Mouse (Mus musculus): ENCODE results near the gene Nqo1.

DNA sequence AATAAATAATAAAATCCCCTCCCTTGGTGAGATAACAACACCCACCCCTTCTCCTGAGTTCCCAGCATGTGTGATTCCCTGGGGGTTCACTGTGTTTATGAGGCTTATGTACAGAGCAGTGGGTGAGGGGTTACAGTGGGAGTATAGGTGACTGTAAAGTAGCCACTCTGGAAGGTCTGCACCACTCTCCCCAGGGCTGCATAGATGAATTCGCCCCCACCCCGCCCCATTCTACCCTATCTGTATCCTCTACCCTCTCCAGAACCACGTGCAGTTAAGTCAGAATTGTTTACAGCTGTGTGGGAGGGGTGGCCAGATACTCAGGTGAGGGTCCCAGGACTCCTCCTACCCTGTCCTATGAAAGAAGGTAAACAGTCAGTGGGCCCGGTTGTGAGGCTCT is 20.1 kb downstream of the Nqo1 start:
- TF ChIP-seq POLR2A (IDR thresholded peaks at IDR 0.05; ENCODE audit: insufficient read depth, low read depth, low read length), result no peak
- no peak for TF ChIP-seq CTCF (IDR thresholded peaks at IDR 0.05; ENCODE audit: insufficient read depth, low read depth, low read length)

Data from olfactory bulb, adult 2 months (tissue).